Mouse (Mus musculus) lung, adult 18-20 months (tissue): ENCODE measurements around the gene Plch2.

Source experiments
- DNase-seq, 2 experiments: peaks; one replicate each; pipeline ENCODE4 v3.0.0; 2022; ENCODE audit warnings: mixed read lengths in 2 of 2

The Plch2 gene

DNA sequence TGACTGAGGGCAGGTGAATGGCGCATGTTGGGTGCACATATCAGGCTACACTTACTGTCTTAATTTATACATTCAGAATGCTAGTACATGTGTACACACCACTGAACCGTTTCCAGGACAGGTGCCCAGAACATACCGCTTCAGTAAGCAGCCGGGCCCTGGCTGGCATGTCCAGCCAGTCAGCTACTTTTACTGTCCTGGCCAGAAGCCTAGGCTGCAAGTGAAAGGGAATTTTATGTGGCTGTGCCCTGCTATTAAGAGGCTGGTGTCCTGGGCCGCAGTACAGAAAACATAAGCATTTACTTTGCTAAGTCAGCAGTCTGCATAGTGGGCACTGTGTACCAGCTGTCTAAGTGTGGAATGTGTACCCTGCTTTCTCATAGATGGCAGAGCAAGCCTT, 14.3 kb upstream of the Plch2 start:
- DNase-seq = no peak

DNA sequence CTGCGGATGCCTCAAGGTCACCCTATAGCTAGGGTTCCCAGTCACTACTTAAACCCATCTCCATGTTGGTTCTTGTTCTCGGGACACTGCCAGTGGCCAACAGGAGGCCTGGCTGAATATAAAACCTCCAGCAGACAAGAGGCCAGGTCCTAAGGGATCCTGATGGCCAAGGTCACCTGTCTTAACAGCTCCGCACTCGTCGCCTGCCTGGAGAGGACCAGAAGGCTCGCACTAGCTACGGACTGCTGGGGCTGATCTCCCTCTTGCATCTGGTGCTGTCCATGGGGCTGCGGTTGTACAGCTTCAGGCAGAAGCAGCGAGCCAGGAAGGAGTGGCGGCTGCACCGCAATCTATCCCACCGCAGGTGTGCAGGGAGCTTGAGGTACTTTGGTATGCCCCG, 13.6 kb upstream of the Plch2 start:
- DNase-seq = no peak

DNA sequence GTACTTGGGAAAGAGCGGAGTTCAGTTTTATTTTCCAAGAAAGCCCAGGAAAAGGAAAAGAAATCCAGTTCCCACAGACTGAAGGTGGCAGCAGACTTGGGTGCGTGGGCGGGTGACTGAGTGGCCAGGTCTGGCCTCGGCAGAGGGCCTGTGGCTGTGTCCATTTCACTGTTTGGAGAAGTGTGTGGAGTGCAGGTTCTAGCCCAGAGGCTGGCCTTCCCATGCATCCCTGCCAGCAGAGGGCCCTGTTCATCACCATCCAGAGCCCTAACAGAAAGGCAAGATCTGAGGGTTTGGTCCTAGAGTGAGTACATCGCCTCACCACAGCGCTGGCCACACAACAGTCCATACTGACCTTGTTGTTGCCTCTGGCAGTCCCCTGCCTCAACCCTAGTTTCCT, 12.6 kb upstream of the Plch2 start:
- DNase-seq = no peak

DNA sequence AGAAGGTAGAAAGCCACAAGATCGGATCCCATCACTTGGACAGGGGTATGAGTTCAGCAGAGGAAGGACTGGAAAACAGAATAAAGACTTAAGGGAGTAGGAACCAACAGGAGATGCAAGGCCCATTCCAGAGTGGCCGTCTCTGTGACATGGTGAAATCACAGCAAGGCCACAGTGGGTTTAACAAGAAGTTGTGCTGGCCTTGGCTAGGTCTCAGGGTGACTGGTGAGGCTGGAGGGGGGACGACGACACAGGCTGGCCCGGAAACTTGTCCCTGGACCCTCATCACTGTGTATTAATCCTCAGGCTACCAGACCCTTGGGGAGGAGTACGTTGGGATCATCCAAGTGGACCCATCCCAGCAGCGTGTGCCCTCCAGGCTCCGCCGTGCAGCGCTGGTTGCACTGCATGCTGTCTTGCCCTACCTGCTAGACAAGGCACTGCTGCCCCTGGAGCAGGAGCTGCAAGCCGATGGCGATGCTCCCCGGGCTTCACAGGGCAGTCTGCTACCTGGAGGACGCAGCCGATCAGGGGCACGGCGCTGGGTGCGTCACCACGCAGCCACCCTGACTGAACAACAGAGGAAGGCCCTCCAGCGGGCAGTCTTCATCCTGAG, 11.9 kb upstream of the Plch2 start:
- no peak for DNase-seq

DNA sequence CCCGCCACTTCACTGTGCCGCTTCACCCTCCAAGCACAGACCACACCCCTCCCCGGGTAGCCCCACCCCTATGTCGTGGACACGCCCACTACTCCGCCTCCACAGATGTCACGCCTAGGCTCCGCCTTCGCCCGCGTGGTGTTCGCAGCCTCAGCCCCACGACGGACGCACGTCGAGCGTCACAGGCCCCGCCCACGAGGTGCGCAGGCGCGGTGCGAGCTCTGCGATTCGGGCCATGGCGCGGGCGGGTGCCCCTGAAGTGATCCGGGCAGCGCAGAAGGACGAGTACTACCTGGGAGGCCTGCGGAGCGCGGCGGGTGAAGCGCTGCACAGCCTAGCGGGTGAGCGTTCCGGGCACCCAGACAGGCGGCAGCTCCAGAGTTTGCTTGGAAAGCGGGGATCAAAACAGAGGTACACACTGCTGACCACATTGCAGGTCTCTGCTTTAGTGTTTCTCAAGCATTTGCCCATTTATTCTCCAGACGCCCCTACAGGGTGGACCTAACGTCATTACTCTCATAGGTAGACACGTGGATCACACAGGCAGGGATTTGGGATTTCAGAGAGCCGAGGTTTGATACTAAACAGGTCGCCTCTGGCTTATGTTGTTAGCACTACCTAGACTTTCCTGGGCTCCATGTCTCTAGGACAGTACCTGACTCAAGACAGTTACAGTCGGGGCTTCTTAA, 10.4 kb upstream of the Plch2 start, which contains the start of gene Pex10:
Gene Pex10, plus strand, starts transcription at position 183 of the 689 bp plus-strand sequence.
- peak; percentile 95 to 97 for DNase-seq

DNA sequence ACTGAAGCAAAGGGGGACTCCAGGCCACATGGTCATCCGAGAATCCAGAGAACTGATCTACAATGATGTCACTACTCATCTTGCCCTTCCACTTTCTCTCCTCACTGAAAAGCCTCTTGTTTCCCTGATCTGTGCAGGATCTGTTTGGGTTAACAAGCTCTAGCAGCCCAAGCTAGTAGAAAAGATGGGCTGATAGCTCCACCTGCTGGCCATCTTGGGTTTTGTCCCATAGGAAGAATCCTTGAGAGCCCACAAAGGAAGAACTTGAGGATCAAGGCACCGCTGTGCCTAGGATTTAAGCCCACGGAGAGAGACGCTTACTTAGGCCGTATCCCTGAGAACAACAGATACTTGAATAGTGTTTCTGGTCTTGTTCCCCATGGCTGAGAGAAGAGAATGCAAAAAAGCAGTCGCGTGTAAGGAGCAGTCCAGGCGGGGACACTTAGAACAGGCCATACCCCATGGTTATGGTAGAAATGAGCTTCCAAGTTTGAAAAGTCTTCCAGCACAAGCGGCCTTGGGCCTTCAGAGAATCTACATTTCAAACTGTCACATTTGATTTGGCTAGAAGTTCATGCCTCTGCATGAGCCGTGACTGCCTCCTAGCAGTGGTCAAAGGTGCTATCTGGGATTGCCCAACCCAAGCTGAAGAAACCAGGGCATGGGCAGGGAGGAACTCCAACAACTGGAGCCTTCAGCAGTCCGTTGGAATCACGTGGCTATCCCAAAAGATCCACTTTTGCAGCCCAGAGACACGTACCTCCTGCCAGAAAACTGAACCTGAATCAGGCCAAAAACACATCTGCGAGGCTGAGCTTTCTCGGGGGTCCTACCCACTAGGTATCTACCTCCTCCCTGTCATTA, 9.6 kb upstream of the Plch2 start:
- DNase-seq = peak; percentile 86 to 89

DNA sequence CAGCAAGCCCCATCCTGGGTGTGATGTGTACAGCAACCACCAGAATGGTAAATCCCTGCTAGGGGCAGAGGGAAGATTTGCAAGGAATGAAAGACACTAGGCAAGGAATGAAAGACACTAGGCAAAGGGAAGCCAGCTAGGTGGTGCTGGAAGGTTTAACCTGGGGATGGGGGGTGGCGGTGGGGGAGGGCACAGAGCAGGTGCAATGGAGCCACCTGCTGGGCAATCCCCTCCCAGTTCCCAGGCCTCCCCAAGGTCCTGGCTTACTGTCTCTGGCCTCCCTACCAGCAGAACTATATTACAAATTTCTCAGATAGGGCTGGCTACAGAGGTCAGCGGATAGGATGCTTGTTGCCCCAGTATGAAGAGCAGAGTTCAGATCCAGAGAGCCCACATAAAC, 7.9 kb upstream of the Plch2 start:
- DNase-seq = no peak

DNA sequence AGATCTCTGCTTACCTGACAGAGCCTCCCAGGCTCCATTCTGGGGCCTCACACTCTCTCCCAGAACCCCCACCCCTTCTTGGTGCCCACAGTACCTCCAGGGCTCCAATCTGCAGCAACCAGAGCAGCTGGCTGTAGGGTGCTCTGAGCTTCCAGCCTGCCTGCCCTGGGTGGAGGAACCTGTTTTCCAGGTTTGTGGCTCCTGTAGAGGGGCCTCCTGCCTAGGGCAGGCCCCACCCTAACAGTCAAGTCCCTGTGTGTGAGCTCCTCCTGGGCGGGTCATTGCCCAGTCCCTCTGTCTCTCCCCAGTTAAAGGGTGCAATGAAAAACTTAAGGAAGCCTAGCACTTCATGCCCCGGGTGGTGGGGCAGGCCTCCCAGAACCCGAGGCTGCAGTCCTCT, 7.3 kb upstream of the Plch2 start:
- peak; percentile 72 to 87 for DNase-seq

DNA sequence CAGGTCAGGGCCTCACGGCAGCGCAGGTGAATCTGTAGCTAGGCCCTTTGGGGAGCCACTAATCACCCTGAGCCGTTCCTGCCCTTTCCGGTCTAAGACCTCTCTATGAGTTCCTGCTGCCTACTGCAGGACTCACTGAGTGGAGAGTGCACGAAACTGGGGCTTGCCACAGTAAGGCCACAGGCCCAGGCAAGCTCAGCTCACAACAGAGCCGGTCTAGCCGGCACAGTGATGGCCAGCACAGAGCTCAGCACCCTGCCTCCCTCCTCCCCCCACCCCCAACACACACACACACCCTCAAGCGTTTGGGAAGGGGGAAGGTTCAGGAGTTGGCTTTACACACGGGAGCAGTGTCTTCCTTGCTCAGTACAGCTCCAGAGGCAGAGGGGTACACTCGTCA, 1.7 kb upstream of the Plch2 start:
- no peak for DNase-seq

DNA sequence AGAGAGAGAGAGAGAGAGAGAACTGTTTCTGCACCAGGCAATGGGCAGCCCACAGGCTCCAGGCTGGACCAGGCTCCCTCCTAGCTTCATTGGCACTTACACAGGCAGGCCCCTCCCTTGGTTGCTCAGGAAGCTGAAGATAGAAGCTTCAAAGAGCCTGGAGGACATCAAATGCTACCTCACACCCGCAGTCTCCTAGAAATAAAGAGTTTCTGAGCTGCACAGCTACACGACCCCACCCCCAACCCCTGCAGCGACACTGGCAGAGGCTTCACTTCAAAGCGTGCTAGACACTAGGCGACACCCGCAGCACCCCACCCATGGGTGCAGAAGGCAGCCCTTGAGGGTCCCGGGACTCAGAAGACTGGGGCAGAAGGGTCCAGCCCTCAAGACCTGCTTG, 6.5 kb downstream of the Plch2 start:
- DNase-seq = no peak

DNA sequence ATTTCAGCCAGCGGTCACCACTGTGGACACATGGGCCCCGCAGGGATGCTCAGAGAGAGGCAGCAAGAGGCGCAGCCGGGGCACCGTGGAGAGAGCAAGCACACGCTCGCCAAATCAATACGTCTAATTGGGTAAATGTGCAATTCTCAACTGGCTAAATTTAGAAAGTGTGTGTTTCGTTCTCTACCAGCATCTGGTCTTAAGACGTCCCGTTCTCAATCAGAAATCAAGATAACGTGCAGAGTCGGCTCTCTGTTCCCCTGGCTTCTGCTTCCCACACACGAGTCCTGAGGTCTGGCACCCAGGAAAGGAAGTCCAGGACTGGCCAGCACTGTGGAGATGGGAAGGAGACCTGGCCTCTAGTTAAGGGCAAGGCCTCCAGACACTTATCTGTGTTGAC, 9.9 kb downstream of the Plch2 start:
- no peak for DNase-seq

DNA sequence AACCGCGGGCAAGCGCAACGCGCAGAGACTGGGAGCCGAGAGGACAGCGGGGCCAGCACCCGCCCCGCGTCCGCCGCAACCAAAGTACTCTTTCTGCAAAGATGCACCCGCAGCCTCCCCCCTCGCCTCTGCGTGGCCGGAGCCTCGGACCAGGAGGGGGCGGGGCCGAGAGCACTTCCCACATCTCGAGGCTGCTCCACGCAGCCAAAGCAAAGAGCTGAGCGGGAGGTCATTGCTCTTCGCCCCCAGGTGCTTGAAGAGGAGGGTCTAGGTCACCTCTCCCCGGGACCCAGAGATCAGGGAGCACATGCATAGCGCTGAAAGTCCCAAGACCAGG, 13.3 kb downstream of the Plch2 start:
- DNase-seq = no peak

DNA sequence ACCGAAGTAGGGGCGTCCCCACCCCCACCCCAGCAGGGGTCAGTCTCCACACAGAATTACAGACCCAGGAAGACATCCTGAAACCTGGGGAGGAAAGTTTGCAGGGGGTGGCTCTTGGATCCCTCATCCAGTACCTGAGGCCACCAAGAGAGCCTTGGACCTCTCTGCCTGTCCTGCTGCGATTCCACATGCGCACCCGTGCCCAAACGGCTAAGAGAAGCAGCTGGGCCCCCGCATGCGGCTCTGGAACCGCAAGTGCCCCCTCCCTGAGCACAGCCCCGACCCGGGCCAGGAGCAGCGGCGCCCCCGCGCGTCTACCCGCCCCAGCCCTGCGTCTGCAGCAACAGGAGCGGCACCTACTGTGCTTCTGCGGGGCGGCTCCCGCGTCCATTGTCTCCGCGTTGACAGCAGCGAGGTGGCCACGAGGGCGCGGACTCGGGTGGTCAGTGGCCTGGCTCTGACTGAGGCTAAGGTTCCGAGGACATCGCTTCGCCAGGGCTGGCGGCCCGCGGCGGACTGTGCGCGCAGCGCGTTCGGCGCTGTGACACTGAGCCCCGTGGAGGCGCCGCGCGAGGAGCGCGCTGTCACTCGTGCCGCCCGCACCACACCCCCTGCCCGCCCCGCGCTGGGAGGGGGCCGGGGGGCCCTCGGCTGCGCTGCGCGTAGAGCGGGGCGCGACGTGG, 13.8 kb downstream of the Plch2 start:
- no peak for DNase-seq

DNA sequence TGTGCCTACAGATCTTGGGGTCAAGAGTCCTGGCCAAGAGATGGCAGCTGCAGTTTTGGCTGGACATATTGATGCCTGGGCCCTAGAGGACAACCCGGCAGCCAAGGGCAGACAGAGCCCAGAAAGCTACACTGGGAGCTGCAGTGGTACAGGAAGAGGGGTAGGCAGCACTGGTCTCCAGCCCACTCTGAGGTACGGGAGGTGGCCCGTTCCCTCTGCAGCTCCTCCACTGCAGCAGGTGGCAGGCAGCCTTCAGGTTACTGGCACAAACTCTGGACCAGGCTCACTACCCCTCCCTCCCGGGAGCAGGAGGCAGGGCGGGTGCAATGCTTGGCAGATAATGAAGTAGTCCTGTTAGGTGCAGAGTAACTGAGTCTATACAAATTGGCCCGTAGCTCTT, 15.9 kb downstream of the Plch2 start:
- DNase-seq = no peak

DNA sequence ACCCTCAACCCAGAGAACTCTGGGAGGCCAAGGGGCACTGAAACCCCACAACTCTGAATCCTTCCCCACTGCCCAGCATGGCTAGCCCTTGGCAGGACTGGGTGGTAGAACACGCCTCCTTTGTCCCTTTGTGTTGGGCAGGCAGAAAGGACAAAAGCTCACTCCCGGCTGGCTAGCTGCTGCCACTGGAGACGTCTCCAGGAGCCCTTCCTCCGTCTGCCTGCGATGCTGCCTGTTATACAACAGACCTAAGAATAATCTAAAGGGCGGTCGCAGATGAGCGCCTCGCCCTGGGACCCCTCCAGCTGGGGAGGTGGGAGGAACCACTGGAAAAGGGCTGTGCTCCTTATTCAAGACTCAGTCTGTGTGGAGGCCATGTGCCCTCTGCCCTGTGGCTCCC, 16.4 kb downstream of the Plch2 start:
- DNase-seq = no peak

DNA sequence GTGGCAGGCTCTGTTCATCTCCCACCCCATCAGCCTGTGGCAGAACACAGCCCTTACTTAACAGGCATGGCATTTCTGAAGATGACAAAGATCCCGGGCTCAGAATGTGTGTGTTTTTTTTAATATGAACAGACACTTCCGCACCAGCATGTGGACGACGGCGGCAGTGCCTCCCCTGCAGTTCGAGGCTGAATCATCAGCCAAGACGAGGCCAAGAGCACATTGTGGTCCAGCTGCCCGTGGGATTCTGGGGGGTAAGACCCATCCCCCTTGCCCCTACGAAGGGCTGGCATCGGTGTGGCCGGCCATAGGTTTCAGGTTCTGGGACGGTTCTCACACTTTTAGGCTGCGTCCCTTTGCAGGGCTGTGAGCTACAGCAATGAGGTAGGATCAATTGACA, 21.8 kb downstream of the Plch2 start:
- no peak for DNase-seq

DNA sequence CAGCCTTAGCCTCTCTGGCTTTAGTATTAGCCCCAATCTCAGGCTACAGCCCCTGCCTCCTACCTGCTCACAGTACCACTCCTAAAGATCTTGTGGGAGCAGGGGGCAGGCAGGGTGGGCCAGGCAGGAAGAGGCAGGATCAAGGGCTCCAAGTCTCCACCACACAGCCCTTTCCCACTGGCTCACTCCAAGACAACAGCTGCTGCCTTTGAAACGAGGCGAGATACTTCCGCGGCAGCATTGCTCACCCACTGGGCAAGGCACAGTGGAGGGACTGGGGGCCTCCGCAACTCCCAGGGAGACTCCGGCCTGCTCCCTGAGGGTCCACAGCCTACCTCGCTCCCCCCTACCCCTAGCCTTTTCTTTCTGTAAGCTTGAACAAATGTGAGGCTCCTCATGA, 22.4 kb downstream of the Plch2 start:
- no peak for DNase-seq

DNA sequence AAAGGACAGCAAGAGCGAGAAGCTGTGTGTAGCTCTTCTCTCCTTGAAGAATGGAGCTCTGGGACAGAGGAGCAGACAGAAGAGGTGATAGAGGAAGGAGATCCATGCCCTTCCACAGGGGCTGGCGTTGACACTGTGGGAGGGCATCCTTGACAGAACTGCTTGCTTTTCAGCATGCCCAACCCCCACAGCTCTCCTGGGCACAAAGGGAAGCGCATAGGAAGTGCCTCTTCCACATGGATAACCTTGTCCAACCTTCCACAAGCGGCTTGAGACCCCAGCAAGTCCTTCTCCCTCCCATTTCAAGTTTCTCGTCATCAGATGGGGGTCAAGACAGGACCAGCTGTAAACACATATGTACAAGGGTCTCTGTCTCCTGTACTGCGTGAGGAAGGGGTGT, 23.5 kb downstream of the Plch2 start:
- no peak for DNase-seq

DNA sequence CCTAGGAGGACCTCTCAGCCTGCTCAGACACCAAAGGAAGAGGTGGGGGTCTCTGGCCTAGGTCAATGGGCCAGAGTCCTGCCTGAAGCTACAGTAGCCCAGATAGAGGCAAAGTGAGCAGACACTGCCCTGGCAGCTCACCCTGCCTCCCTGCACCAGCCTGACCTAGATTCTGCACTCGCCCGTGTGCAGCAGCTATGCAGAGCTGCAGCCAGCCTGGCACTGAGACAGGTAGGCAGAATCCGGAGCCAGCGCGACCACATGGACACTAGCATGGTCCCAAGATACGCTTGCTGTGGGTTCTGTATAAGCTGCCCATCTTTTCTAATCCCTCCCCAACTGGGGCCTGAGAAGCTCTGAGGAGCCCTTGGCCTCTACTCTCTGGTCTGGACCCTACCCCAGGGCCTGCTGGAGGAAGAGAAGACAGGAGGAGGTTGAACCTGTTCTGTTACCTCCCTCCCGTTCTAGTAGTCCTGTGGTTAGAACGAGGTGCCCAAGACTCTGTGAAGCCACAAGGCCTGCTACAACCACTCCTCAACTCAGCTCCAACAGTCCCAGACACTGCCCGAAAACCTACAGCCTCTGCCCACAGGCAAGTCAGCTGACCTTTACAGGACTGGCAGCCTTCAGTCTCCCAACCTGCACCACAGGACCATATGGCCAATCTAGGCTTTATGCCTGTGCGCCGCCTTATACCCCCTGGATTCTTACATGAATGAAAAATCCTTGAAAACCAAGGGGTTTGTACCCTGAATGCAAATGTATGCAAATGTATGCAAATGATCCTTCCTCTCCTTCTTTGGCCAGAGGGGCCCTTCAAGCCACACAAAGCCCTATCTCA, 32.2 kb downstream of the Plch2 start:
- DNase-seq = no peak

DNA sequence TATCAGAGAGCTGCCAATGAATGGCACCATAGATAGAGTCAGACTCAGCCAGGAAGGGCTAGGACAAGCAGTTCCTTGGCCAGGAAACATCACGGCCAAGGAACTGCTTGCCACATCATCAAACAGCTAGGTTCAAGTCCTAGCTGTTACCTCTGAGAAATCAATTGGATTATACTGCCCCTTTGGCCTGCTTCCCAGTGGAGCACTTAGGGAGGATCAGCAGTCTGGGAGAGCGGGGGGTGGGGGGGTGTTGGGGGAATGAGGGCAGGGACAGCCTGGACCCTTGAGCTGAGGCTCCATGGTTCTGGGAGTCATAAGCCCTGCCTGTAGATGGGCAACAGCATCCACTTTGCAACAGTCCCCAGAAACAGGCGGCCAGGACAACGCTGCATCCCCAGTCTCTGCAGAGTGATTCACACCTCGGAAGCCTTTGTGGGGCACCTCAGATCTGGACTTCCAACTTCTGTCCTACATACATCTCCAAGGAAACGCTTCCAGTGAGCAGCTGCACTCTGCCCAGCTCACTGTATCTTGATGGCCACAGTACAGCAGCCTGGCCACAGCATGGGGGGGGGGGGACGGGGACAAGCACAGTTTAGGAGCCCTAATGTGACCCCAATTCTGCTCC, 34.2 kb downstream of the Plch2 start:
- no peak for DNase-seq

DNA sequence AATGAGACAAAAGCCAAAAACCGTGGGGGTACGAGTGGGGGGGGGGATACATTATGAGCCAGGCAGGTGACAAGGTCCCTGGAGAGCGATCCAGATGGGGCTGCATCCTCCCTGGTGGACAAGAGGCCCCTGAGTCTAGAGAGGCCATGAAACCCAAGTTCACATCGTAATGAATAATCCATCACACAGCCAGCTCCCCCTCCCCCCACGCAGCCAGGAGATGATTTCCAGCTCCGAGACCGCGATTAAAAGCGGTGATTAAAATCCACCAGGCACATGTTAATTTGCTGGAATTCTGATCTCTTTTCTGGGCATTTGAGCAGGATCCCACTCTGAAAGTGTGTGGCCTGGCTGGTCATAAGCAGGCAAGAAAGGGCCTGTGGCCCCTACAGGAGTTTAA, 35.8 kb downstream of the Plch2 start:
- no peak for DNase-seq

DNA sequence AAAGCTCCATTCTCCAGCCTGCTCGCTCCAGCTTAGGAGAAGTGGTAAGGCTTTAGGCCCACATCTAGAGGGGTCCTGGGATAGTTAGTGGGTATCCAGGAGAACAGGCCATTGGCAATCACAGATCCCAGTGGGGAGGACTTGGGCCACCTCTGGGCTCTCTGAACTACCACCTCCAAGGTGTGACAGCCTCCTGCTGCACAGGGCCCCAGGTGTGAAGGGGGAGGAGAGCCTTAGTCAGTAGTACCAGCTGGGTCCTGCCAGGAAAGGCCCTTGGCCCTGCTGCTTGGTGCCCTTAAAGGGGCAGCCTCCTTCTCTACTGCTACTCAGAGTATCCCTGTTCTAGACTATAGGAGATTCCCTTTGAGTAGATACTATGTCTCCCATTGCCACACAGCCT, 36.4 kb downstream of the Plch2 start:
- DNase-seq = no peak
